Mouse (Mus musculus) bone marrow macrophage, adult 2 months (primary cell): ENCODE data around the gene Pet117.

Source experiments
- CTCF ChIP-seq: IDR thresholded peaks from 2 replicates; pipeline ENCODE4 v1.5.1; 2012; ENCODE audit warnings: low read depth, mild to moderate bottlenecking, low read length, moderate library complexity
- POLR2A ChIP-seq: IDR thresholded peaks from 2 replicates; pipeline ENCODE4 v1.6.1; 2012; ENCODE audit warnings: mild to moderate bottlenecking, low read depth, low read length, borderline replicate concordance

GRCm38 (mm10) chr2:144368400-144369019, at the start of gene Pet117, which contains the start of gene Kat14:
- TF ChIP-seq CTCF = no peak
- TF ChIP-seq POLR2A = no peak
